Mouse (Mus musculus) ES-CJ7 (cell line): ENCODE measurements around the gene Acsm4.
"Not testable (repeated sequence)": the region's sequence is repeated elsewhere in the genome, so short reads cannot be mapped to it uniquely, and the experiment has no call there.

Experiments
- DNase-seq: peaks from one replicate; pipeline ENCODE4 v3.0.0; 2011; ENCODE audit warnings: low read depth, low spot score

Gene Acsm4

GRCm38 (mm10) chr7:119689726-119690125 is at the start of gene Acsm4:
Gene Acsm4, plus strand, starts transcription at chr7:119690026.
- no peak for DNase-seq

- DNase-seq = no peak
Measured at GRCm38 (mm10) chr7:119642307-119642706, 47.5 kb upstream of the Acsm4 start.

DNA sequence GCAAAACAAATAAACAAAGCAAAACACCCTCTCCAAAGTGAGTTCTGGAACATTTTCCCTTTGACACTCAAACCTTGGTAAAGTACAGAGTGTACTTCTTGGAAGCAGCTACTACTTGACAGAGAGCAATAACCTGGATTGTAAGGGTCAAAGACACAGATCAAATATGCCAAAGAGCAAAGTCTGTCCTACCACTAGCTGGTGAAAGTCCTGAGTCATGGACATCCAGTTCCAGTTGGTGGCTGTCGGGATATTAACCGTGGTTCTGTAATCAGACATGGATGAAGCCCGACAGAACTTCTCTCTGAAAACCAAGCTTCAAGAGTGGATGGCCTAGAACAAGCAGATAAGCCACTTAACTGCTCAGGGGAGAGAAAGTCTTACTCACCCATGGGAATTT is 21.9 kb upstream of the Acsm4 start:
- no peak for DNase-seq

- no peak for DNase-seq
Measured at GRCm38 (mm10) chr7:119670395-119670794, 19.4 kb upstream of the Acsm4 start.

DNA sequence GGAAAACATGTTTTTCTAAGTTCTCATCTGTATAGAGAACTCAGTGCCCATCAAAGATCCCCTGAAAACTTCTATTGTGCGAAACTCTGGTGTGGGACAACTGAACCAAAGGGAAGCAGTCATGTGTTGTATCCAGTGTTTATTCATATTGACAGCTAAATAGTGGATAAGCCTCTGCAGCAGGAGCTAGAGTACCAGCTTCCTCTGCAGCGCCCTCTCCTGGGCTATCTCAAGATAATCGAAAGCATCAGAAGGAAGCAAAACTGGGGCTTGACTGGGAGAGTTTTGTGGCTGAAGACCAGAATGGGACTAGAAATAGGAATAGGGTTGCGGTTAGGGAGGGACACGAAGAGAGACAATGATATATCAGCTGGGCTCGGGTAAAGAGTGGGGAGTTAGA is 18.9 kb upstream of the Acsm4 start:
- DNase-seq = peak; percentile 25

GRCm38 (mm10) chr7:119673465-119673864 is 16.4 kb upstream of the Acsm4 start:
- DNase-seq = peak; percentile 62

GRCm38 (mm10) chr7:119680107-119680506 is 9.7 kb upstream of the Acsm4 start:
- no peak for DNase-seq

DNA sequence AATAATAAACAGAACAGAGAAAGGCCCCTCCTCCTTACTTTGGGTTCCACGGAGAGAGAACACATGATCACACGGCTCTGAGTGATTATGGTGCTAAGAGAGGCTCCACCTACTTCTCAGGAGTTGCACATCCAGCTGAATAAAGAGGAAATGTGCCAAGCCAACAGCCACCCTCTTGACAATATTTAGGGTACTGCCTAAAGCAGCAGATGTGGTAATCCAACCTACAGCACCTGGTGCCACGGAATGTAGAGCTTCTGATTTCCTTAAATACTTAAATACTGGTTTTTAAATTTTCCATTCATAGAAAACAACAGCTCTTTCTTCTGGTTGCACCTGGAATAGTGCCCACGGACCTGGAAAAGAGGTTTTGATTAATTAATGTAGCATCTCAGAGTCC is 7.1 kb upstream of the Acsm4 start:
- DNase-seq = no peak

DNA sequence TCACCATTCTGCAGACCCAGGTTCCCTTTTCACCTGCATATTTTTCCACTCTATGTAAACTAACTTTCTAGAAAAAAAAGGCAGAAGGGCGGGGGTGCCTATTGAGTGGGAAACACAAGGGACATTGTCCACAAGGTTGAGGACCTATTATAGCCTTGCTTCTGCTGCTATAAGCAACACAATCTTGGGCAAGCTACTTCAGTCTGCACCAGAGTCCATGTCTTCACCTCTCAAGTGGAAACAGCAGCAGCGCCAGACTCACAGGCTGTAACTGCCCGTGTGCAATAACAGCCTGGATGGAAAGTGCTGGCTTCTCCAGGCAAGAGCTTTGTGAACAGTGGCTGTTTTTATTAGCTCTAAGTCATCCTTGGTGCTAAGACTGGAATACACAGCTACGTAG is 2.5 kb downstream of the Acsm4 start:
- no peak for DNase-seq

GRCm38 (mm10) chr7:119694926-119695325 is 5.1 kb downstream of the Acsm4 start:
- no peak for DNase-seq

DNA sequence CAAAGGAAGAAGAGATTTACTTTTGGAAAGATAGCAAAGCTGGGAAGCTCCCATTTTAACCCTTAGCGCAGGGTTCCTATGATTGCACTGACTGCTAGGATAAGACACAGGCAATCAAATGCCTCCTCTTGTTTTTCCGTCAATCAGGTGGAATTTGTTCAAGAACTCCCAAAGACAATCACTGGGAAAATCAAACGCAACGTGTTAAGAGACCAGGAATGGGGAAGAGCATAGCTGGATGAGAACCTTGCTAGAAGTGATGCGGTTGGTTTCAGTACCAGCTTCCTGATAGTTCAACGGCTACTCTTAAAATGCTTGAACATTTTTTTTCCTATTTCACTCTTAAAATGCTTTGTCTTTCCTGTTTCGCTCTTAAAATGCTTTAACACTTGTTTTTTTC is 24.3 kb downstream of the Acsm4 start:
- DNase-seq = no peak

GRCm38 (mm10) chr7:119720253-119720946 is 30.6 kb downstream of the Acsm4 start, which contains the start of gene Thumpd1:
Gene Thumpd1, minus strand, starts transcription at chr7:119720798.
- peak; percentile 95 for DNase-seq

- DNase-seq = no peak
Measured at GRCm38 (mm10) chr7:119720947-119721310, 31.1 kb downstream of the Acsm4 start.

DNA sequence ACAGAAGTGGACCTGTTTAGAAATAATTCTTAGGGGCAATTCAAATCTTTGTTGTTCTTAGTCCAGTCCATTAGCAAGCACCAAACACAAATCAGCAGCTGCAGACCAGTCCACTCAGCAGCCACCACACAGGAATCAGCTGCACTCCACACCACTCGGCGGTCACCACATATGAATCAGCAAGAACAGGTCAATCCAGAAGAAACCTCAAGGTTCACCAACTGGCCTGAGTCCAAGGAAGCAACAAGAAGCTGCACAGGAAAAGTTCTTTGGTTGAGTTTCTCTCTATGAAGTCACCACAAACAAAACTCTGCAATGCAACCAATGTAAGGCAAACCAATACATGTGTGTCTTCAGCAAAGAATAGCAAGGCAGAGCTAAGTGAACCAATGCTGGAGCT is 37.8 kb downstream of the Acsm4 start:
- DNase-seq = no peak

DNA sequence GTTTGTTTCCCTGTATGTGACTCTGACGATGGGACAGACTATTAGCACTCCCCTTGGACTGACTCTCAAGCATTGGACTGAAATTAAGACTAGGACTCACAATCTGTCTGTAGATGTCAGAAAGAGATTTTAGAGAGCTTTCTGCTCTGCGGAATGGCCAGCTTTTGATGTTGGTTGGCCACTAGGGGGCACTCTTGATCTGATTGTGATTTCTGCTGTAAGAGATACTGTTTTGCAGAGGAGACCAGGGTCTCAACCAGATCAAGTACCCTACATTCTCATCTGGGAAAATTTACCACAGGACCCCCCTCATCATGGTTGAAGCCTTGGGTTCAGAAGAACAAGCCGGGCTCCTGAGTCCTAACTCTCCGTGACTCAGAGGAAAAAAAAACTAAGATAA is 41.4 kb downstream of the Acsm4 start:
- DNase-seq = peak; percentile 59

- no peak for DNase-seq
Measured at GRCm38 (mm10) chr7:119738877-119739276, 49.1 kb downstream of the Acsm4 start.

DNA sequence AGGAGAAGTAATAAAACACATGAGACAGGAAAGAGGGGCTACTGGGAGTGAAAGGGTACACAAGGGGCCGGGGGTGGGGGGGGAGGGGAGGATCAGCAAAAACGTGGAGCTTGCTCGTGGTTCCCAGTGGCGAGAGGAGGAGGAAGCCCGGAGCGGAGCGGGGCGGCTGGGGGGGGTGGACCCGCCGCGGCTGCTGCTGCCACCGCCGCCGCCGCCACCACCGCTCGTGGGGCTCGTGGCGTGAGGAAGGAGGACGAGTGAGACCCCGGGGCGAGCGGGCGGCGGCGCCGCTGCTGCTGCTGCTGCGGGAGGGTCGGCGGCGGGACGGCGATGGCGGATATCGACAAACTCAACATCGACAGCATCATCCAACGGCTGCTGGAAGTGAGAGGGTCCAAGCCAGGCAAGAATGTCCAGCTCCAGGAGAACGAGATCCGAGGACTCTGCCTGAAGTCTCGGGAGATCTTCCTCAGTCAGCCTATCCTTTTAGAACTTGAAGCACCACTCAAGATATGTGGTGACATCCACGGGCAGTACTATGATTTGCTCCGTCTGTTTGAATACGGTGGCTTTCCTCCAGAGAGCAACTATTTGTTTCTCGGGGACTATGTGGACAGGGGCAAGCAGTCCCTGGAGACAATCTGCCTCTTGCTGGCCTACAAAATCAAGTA is 50.1 kb downstream of the Acsm4 start:
- DNase-seq = not testable (repeated sequence)

- DNase-seq = peak; percentile 36
Measured at GRCm38 (mm10) chr7:119744321-119744720, 54.5 kb downstream of the Acsm4 start.

DNA sequence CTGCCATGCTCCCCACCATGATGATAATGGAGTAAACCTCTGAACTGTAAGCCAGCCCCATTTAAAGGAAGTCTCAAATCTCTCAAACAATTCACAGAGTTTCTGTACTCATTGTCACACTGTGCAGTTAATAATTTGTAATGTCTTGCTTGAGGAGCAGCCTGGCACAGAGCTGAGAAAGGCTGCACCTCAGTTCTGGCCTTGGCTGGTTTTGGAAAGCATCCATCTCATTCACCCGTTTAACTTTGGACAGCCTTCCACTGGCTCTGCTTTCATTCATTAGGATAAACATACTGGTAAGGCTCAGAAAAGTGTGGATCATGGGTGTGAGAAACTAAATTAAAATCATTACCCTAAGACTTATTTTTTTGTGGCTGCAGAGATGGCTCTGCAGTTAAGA is 56.0 kb downstream of the Acsm4 start:
- no peak for DNase-seq

DNA sequence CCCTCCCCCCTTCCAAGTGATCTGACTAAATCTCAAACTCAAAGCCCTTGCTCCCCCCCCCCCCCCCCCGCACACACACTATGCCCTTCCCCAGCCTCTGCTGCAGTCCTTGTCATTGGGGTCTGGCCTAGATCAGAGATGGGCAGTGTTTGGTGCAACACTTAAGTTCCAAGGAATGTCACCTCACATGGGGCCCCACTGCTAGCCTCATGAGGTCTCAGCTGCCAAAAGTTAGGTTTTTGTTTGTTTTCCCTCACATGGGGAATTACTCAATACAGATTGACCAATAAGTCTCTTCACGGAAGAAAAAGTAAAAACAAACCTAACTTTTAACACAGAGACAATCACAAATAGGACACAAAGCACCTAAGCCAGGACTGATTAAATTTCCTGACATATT is 58.9 kb downstream of the Acsm4 start:
- DNase-seq = no peak

DNA sequence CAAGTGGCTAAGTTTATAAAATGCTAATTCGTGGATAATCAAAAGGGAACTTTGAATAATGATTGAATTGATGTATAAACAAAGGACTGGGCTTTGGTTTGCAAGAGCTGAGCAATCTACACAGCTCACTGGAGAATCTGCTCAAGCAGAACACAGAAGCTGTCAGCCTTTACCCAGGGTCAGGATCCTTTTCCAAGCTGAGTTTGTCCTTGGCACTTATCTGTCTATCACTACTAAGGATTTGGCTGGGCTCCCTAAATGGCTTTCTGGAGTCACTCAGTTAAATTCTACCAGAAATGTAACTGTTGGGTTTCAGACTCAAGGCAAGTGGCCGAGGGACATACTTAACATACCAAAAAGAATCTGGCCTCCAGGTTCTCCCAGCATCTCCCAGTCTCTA is 60.1 kb downstream of the Acsm4 start:
- DNase-seq = no peak

DNA sequence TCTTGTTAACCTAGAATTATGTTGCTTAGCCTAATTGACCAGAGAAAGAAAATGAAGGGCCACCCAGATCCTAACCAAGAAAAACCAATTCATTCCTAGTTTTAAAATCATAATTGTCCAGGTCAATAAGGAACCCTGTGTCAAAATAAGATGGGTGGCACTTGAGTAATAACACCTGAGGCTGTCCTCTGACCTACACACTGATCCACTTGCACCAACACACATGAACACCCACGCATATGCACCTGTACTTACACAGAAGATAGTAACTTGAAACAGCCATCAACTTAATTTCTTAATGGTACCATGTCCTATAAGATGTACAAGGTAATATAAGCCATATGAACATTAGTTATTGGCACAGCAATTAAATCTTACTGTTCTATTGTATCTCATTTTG is 63.9 kb downstream of the Acsm4 start:
- DNase-seq = no peak

DNA sequence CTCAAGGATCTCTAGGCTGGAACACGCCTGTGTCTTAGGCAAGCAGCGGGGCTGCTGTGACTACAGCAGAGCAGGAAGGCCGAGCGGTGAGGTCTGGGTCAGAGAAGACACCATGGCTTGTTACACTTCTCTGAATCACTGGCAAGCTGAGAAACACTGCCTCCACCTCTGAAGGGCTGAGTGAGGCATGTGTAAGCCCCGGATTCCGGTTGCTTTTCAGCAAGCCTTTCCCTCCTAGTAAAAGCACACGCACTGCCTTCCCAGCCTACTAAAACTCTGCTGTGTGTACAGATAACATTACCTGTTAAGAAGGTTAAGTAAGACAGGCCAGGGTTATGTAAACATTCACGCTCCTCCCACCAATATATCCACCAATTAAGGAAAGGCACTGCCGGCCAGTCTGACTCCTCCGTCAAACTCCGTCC is 70.7 kb downstream of the Acsm4 start, which contains the start of gene Acsm3:
Gene Acsm3, plus strand, starts transcription at position 397 of the 425 bp plus-strand sequence.
- DNase-seq = no peak
